Mouse (Mus musculus): Measurements from ENCODE around the gene Prph2.

Prph2 gene

GRCm38 (mm10) chr17:46963186-46963585 lies 52.9 kb downstream of the Prph2 start:
- no peak for DNase-seq (ENCODE audit: low read depth, low spot score)

DNA sequence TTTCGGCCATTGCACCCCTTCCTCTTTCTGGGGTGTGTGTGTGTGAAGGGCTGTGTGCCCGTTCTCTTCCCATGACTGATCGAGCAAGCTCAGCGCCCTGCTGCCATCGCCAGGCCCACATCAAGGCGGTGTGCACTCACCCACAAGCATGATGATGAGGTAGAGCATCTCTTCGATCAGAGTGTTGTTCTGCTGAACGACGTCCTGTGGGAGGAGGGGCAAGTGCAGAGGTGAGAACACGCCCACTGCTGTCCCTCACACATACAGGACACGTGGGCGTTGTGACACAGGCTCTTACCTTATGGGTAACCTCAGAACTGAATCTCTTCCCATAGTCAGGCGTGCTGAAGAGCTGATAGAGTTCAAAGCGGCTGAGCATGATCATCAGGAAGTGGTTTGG lies 56.6 kb downstream of the Prph2 start:
- no peak for DNase-seq (ENCODE audit: low read depth, low spot score)

- no peak for DNase-seq (ENCODE audit: low read depth, low spot score)
Observed at GRCm38 (mm10) chr17:46972603-46973002, 62.3 kb downstream of the Prph2 start.

All from skeletal muscle tissue, adult 2 months (tissue).